Mouse (Mus musculus) testis, adult 2 months (tissue): Measurements from ENCODE around the gene Gm4737. TPM values are rescaled to one million over a fixed set of nuclear protein-coding genes. Genes with fewer than 3 reads are reported as not detected.
A peak's percentile ranks its signal among the peaks of the same experiment; 100 is the strongest.
"Not testable (repeated sequence)": the region's sequence is repeated elsewhere in the genome, so short reads cannot be mapped to it uniquely, and the experiment has no call there.

ENCODE experiments used
- H3K27ac ChIP-seq: fragments of 200-500 bp; 2 replicates; pipeline ENCODE4 v1.5.1; 2012; ENCODE audit warnings: low read depth, low read length; ENCODE audit not compliant: control insufficient read depth, insufficient read depth
- H3K27me3 ChIP-seq: fragments of 200-500 bp; 2 replicates; pipeline ENCODE4 v1.6.1; 2012; ENCODE audit warnings: mild to moderate bottlenecking, low read length, moderate library complexity; ENCODE audit not compliant: control insufficient read depth, insufficient read depth
- H3K36me3 ChIP-seq: fragments of 200-500 bp; 2 replicates; pipeline ENCODE4 v1.6.1; 2012; ENCODE audit warnings: mild to moderate bottlenecking, low read length; ENCODE audit not compliant: control insufficient read depth, insufficient read depth
- H3K4me1 ChIP-seq: fragments of 200-500 bp; 2 replicates; pipeline ENCODE4 v1.6.1; 2012; ENCODE audit warnings: low read length; ENCODE audit not compliant: control insufficient read depth, insufficient read depth
- H3K4me3 ChIP-seq: fragments of 200-500 bp; 2 replicates; pipeline ENCODE4 v1.5.1; 2012; ENCODE audit warnings: low read depth, mild to moderate bottlenecking, low read length, moderate library complexity, mixed read lengths; ENCODE audit not compliant: control insufficient read depth
- CTCF ChIP-seq: fragments of 200-500 bp; IDR thresholded peaks from 2 replicates; pipeline ENCODE4 v1.5.1; 2012; ENCODE audit warnings: low read depth, mild to moderate bottlenecking, inconsistent platforms, low read length, moderate library complexity; ENCODE audit not compliant: control insufficient read depth, insufficient read depth, insufficient replicate concordance
- POLR2A ChIP-seq: fragments of 200-500 bp; IDR thresholded peaks from 2 replicates; pipeline ENCODE4 v1.6.1; 2012; ENCODE audit warnings: low read depth, mild to moderate bottlenecking, inconsistent platforms, low read length, moderate library complexity; ENCODE audit not compliant: control insufficient read depth
- polyA plus RNA-seq: library from polyadenylated mRNA; depleted of rRNA; stranded (reverse); fragments of >200 nt; gene quantifications from 2 replicates; pipeline ENCODE4 v1.2.3, GENCODE M21; 2012; rRNA removed

Gene Gm4737
- 5.8 and 6.0 TPM in 2 replicates for polyA plus RNA-seq

DNA sequence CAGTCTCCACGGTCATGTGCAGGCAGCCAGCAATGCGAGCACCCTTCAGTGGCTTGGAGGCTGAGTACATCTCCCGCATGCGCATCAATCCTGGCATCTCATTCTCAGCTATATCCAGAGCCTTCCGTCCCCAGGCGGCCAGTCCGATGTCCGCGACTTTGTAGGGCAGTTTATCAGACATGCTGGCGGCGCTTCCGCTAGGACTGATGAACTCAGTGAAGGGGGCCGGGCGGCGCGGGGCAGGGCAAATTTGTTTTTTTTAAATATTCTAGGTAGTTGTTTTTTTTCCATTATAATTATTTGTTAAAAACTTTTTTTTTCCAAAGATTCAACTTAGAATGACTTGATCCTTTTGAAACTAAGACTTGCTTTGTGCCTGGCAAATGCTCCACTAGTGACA, at the start of gene Gm4737:
Gene Gm4737 (minus strand): TSS at position 246 of the 400 bp plus-strand sequence.
- not testable (repeated sequence) for H3K4me3 ChIP-seq, H3K27ac ChIP-seq, H3K27me3 ChIP-seq, H3K4me1 ChIP-seq, H3K36me3 ChIP-seq

- H3K27me3 ChIP-seq, result no peaks in the 10 kb centered on the region
- no peak for TF ChIP-seq CTCF
- no peak for TF ChIP-seq POLR2A
- H3K27ac ChIP-seq, result no peak overlapping the region
- no peaks in the 10 kb centered on the region for H3K4me1 ChIP-seq
- H3K4me3 ChIP-seq, result no peak overlapping the region
- no peaks in the 10 kb centered on the region for H3K36me3 ChIP-seq
Measured at GRCm38 (mm10) chr16:46195792-46196191, 40.9 kb upstream of the Gm4737 start.

GRCm38 (mm10) chr16:46183096-46183495, 28.2 kb upstream of the Gm4737 start:
- no peak for TF ChIP-seq CTCF
- TF ChIP-seq POLR2A, result no peak
- Histone ChIP-seq H3K36me3 (no peaks in the 10 kb centered on the region), H3K27ac (no peak overlapping the region), H3K4me3 (peak overlapping the region; percentile 85), H3K4me1 (peaks cover 2% of the 10 kb centered on the region), H3K27me3 (0 out of 2 replicates have a peak, but pooled peaks cover 2% of the 10 kb centered on the region)

DNA sequence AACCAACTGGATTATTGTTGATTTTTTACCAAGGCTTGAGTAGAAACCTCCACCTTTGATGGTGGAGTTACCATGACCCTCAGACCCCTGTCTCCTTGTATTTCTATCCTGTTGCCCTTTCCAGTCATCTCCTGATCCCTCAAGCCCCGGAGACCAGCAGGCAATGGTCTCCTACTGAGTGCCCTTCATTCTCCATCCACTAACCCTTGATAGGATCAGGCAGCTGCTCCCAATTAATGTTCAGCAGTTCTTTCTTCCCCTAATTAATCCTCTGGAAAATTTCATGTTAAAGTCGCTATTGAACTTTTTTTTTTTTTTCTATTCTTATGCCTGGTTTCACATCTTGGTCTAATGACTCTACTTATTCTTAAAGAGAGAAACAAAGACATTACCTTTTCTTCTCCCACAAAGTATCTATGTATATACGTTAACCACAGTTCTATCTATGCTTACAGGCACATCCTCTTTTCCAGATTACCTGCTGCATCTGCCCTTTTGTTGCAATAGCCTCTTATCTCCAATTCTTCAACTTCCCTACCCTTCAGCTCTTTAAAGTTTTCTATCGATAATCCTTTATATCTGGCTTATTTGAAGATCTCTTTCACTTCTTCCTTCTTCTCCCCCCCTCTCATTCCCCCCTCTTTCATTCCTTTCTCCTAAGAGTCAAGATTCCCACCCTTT, 23.4 kb upstream of the Gm4737 start:
- H3K4me3 ChIP-seq, result no peak overlapping the region
- H3K4me1 ChIP-seq, result no peaks in the 10 kb centered on the region
- H3K27me3 ChIP-seq, result 0 out of 2 replicates have a peak, but pooled peaks cover 2% of the 10 kb centered on the region
- H3K36me3 ChIP-seq, result no peaks in the 10 kb centered on the region
- TF ChIP-seq CTCF (no peak), POLR2A (no peak)
- H3K27ac ChIP-seq, result no peak overlapping the region

DNA sequence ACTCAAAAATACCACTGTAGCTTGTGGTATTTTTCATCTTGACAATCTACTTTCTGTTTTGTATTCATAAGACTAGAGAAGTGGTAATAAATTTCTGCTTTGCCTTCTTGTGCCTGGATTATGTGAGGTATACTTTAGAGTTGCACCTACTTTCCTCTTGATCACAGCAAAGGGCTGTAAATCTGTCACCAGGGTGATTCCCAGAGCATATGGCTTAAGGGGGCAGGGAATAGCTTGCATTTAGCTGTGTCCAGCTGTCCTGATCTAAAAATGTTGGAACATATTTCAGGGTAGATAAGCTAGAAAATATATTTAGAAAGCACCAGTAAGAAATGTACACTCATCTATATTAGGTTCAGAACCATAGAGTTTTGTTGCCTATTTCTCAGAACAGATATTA, 18.2 kb upstream of the Gm4737 start:
- Histone ChIP-seq H3K4me1 (no peaks in the 10 kb centered on the region), H3K4me3 (no peak overlapping the region), H3K36me3 (no peaks in the 10 kb centered on the region), H3K27me3 (no peaks in the 10 kb centered on the region), H3K27ac (no peak overlapping the region)
- no peak for TF ChIP-seq POLR2A
- no peak for TF ChIP-seq CTCF

- H3K27me3 ChIP-seq, result no peaks in the 10 kb centered on the region
- TF ChIP-seq POLR2A (no peak), CTCF (no peak)
- no peaks in the 10 kb centered on the region for H3K36me3 ChIP-seq
Measured at GRCm38 (mm10) chr16:46166971-46167370, 12.1 kb upstream of the Gm4737 start.

DNA sequence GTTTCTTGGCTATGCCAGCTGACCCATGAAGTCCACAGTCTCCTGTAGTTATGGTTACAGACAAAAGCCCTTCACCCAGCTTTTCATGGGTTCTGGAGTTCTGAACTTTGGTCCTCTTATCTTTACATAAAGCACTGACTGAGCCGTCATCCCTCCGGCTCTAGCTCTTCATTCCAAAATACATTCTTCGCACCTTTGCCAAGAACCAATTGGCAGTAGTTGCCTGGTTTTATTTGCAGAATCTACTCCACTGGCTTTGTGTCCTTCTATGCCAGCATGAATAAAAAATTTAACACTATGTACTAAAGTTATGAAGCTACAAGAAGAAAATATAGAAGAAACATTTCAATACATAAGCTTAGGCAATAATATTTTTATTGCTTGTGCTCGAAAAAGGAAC, 10.4 kb upstream of the Gm4737 start:
- TF ChIP-seq POLR2A, result no peak
- TF ChIP-seq CTCF, result no peak

More at GRCm38 (mm10) chr16:46166971-46167370, 12.1 kb upstream of the Gm4737 start:
- Histone ChIP-seq H3K4me3 (no peak overlapping the region), H3K4me1 (no peaks in the 10 kb centered on the region), H3K27ac (no peak overlapping the region)

DNA sequence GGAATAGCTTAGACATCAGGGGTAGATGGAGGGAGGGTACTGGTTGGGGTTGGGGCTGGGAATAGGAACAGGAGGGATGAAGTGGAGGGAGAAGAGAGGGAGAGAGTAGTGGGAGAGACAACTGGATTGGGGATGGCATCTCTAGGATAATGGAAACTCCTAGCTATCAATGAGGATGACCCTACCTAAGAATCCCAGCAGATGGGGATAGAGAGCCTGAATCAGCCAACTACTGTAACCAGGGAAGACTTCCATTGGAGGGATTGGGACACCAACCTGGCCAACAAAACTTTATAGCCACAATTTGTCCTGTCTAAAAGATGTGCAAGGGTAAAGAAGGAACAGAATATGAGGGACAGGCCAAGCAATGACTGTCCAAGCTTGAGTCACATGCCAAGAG, 3.7 kb downstream of the Gm4737 start:
- Histone ChIP-seq H3K4me3 (no peak overlapping the region), H3K27ac (no peak overlapping the region), H3K4me1 (no peaks in the 10 kb centered on the region), H3K36me3 (no peaks in the 10 kb centered on the region), H3K27me3 (no peaks in the 10 kb centered on the region)
- TF ChIP-seq CTCF (no peak), POLR2A (no peak)

More for the DNA sequence above, 10.4 kb upstream of the Gm4737 start:
- H3K36me3 ChIP-seq, result no peaks in the 10 kb centered on the region
- no peaks in the 10 kb centered on the region for H3K27me3 ChIP-seq
- H3K4me3 ChIP-seq, result no peak overlapping the region
- H3K27ac ChIP-seq, result no peak overlapping the region
- no peaks in the 10 kb centered on the region for H3K4me1 ChIP-seq
